Mouse (Mus musculus) naive thymus-derived CD4-positive, alpha-beta T cell, adult 2 months (primary cell): ENCODE results near the gene Ackr1.

Experiments
- DNase-seq: peaks from one replicate; pipeline ENCODE4 v3.0.0-alpha.2; 2011; ENCODE audit warnings: low read depth

Gene Ackr1

GRCm38 (mm10) chr1:173333312-173334253 is at the start of gene Ackr1:
TSS of gene Ackr1 (minus strand) at chr1:173333750.
- no peak for DNase-seq

GRCm38 (mm10) chr1:173381436-173381835 is 47.9 kb upstream of the Ackr1 start:
- no peak for DNase-seq

DNA sequence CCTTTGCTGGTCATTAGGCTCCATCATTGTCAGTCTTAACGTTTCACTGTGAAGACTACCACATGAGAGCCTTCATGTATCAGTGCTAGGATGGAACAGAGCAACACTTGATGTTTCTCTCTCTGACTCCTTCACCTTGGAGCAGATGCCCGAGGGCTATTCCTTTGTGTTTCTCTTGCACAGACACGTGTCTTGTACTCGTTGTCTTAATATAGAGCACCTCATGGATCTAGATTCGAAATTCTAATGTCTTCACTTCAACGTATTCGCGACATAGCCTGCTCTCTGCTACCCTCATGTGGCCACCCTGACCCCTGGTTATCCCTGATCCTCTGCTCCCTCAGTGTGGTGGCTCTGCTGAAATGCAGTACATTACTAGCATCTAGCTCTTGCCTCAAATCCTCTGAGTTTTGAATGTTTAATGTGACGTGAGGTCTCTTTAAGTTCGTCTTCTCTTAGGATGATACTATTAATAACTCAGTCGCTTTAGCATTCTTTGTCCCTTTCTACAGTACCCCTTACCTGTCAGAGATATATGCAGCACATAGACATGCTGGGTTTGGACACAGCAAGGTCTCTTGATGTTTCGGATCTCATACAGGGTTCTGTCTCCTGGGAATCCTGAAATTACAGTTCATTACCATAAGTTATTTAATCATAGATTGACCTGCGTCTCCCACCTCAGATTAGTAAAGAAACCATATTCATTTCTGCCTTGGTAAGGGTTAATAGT is 44.0 kb upstream of the Ackr1 start:
- DNase-seq, result peak; percentile 23

- DNase-seq, result no peak
Measured at GRCm38 (mm10) chr1:173374020-173374419, 40.5 kb upstream of the Ackr1 start.

GRCm38 (mm10) chr1:173371586-173371985 is 38.0 kb upstream of the Ackr1 start:
- DNase-seq, result no peak

DNA sequence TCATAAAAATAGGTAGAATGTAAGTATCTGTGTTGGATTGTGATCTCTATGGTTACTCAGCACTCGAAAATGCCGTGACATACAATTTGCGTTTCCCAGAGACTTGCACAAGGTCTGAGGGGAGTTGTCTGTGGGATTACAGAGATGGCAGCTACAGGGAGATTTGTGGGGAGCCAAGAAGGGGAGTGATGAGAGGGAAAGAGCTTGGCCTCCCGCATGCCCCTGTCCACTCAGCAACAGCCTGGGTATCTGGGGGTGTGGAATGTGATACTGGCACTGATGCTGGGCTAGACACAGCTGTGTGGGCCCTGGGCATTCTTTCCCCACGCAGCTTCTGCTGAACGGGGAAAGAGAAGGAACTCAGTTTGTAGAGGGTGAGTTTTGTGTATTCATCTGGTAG is 36.9 kb upstream of the Ackr1 start:
- DNase-seq, result no peak

- DNase-seq, result no peak
Measured at GRCm38 (mm10) chr1:173369611-173370010, 36.1 kb upstream of the Ackr1 start.

GRCm38 (mm10) chr1:173367356-173368046 is 34.0 kb upstream of the Ackr1 start, which contains the start of gene Cadm3:
TSS of gene Cadm3 (minus strand) at chr1:173367695.
- DNase-seq, result no peak

GRCm38 (mm10) chr1:173366701-173367355 is 33.3 kb upstream of the Ackr1 start:
- no peak for DNase-seq

GRCm38 (mm10) chr1:173365970-173366409 is 32.4 kb upstream of the Ackr1 start:
- DNase-seq, result no peak

DNA sequence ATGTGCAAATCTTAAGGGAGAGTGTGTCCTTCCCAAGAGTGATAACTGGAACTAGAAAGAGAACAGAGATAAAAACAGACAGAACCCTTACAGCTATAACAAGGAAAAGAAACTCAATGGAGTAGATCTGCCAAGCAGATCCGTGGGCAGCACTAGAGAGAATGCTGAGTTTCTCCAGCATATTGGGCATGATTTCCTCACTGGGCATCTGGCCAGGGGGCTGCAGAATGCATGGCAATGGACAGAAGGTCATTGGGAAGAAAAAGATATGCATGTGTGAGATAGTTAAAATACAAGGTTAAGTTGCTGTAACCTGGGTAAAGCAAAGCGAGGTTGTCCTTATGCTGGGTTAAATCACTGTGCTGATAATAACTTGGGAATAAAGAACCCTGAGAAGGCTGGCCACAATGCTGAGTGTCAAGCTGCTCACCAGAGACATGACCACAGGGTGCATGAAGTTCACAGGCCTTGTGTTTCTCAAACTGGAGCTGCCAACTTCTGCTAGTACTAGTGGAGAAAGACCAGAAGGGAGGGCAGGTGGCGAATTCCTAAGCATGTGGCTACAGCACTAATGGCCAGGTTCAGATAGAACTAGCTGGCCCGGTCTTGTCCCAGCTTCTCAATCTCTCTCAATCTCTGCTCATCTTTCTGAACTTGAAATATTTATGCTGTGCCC is 30.7 kb upstream of the Ackr1 start:
- no peak for DNase-seq

DNA sequence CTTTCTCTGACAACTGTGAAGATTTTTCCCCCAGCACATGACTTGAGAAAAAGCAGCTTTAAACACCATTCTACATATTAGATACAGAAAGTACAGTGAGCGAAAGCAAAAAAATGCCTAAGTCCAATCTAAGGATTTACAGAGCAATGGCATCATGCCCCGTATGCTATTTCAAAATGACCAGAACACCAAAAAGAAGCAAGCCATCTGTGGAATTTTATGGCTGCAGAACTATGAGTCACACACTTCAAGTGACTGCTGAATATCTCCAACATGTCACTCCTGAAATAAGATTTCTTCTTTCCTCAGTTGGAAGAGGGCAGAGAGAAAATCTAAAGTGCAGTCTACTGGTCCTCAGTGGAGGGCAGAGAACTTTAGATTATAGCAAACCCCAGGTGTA is 29.9 kb upstream of the Ackr1 start:
- no peak for DNase-seq

DNA sequence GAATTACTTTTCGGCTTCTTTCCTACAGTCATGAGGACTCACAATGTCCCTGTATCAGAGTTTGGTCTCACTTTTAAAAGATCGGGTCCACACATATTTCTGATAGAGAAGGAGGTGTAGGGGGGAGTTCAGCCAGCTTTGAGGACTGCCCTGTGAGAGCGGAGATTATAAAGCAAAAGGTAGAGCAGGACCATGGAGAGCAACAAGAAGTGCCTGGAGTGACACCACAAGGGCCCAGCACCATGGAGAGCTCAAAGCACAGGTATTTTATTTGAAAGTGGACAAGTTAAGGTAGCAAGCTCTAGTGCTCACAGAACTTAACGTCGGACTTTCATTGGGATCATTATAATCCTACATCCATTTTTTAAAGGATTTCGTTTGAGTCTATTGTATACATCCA is 28.1 kb upstream of the Ackr1 start:
- peak; percentile 10 for DNase-seq

GRCm38 (mm10) chr1:173359590-173360290 is 26.2 kb upstream of the Ackr1 start:
- DNase-seq, result no peak

DNA sequence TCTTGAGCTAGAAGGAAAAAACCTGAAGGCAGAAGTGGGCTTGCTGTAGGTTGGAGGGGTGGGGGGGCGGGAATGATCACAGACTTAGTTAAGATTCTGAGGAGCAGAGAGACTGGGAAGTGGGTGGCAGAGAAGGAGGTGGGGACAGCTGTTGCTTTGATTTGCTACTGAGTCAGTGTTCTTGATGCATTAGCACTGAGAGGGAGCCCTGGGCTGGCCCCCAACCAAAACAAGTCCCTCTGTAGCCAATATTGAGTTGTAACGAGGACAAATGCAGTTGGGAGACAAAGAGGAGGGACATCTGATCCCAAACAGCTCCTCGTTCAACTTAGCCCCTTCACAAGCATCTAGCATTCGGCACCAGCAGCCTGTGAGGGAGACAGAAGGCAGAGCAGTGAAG is 24.2 kb upstream of the Ackr1 start:
- DNase-seq, result no peak

- no peak for DNase-seq
Measured at GRCm38 (mm10) chr1:173356699-173357098, 23.1 kb upstream of the Ackr1 start.

GRCm38 (mm10) chr1:173355107-173355846 is 21.7 kb upstream of the Ackr1 start:
- no peak for DNase-seq

- no peak for DNase-seq
Measured at GRCm38 (mm10) chr1:173350372-173350957, 16.9 kb upstream of the Ackr1 start, which contains the start of gene Aim2. TSS of gene Aim2 (plus strand) at chr1:173350879.

- peak; percentile 41 for DNase-seq
Measured at GRCm38 (mm10) chr1:173349946-173350345, 16.4 kb upstream of the Ackr1 start.
